Mouse (Mus musculus) left cerebral cortex, adult 6 months (tissue): ENCODE results near the gene H2-DMa. TPM values are rescaled to one million over a fixed set of nuclear protein-coding genes. Genes with fewer than 3 reads are reported as not detected.

Source experiments
- long read RNA-seq, 2 experiments: library from polyadenylated mRNA; unstranded; transcript quantifications; one replicate each; pipeline ENCODE4 v2.0.0; 2019 to 2020
- polyA plus RNA-seq: library from polyadenylated mRNA; unstranded; fragments of <200 nt; fragmentation: Nextera tagmentation; gene quantifications from 2 replicates; pipeline ENCODE4 v1.2.3, GENCODE M21; 2021

The H2-DMa gene
- polyA plus RNA-seq, result 32.1 and 36.6 TPM in 2 replicates
- long read RNA-seq, experiment 1, transcript H2-DMa-205 (5 exons, 1,108 nt), result major isoform, 22 of 45 reads
- long read RNA-seq, experiment 1, partial matches to known transcripts, result 1 of 45 reads
- long read RNA-seq, experiment 1, other reads (novel, unspliced or antisense), result 20 of 45 reads
- long read RNA-seq, experiment 2, transcript H2-DMa-205 (5 exons, 1,108 nt), result major isoform, 23 of 31 reads
- long read RNA-seq, experiment 2, partial matches to known transcripts, result 4 of 31 reads
- long read RNA-seq, experiment 2, other reads (novel, unspliced or antisense), result 2 of 31 reads

DNA sequence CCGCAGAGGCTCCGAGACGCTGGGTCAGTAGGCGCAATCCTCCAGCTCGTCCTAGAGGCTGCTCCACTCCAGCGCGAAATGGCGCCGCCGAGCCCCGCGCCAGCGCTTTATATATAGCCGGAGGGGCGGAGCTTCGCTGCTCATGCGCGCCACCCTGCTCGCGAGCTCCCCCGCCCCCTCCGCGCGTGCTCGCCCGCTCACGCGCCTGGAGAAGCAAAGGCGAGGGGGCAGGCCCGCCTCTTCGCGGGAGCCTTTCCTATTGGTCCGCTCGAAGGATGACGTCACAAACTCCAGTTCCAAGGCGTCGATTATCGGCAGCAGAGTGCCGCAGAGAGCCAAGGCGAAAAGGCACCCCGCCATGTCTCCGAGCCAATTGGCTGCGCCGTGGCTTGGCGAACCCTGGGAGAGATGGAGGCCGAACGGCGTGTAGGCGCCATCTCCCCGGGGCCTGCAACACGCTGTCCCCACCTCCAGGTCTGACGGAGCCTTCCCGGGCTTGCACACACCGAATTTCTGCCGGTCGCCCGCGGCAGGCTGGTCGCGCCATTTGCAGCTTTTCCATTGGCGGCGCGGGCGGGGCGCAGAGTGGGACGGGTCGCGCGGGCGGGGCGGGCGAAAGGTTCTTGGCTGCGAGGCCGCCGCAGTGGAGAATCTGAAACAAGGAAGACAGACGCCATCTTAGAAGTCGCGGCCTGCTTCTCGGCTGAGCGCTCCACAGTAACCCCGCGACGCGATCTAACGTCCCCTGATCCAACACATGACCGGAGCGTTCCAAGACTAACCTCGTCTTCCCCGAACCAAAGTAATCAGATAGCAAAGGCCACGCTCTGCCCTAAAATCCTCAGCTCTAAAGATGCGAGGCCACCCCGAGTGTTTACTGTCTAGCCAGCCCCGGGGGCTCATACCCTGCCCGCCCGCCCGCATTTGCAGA lies at the start of gene H2-DMa:
Gene H2-DMa, plus strand, starts transcription at position 293 of the 931 bp plus-strand sequence.

DNA sequence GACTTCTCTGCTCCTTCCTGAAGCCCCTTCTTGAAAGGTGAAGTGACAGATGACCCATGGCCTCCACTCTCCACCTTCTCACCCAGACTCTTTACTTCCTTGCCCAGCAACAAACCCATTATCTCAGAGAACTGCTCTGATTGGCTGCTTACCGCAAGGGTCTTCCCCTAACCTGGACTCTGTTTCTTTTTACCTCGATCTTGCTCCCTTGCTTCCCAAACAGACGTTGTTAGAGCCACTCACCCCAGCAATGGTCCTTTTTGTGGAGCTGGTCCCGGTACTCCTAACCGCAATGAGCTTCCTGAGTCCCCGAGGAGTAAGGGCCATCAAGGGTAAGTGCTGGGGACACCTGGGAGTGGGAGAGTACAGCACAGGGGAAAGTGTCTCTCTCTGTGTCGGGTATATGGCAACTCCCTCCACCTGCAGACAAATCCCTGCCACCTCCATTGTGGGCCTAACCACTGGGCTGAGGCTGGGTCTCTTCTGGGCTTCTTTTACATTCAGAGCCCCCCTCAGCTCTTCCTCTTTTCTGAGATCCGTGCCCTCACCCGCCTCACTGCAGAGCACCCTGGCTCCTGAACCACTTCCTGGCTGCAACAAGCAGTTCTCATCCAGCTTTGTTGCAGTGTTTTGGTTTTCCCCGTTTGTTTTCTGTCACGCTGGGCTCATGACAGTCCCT lies 27.0 kb upstream of the H2-DMa start, which contains the start of gene H2-Oa:
Gene H2-Oa, plus strand, starts transcription at position 144 of the 679 bp plus-strand sequence.

DNA sequence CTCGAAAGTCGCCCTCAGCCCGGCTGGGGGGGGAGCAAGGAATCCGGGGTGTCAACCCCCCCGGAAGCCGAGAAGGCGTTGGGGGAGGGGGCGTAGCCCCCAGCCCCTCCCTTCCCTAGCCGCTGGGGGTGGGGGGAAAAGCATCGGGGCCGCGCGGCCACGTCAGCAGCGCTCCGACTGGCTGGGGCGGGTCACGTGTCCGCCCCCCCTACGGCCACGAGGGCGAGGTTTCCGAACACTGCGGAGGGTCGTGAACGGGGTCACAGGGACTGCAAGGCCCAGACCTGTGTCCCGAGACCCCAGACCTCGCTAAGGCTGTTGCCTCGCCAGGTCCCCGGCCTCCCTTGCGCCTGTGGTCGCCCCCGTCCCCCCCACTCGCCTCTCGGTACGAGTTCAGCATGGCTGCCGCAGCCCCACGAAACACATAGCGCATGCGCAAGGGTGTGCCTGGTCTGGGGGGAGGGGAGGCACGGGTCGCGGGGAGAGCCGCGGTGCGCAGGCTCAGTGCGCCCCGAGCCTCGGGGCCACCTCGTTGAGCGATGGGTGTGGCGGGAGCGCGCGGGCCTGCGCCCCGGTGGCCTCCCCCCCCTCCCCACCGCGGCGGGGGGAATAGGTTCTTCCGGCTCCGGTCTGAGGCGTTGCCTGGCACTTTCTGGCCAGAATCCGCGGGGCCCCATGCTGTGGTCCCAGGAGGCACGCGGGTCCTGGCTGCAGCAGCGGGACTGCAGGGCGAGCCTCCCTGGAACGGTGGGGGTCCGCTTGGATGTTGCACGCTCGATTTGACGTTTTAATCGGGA lies 3.0 kb downstream of the H2-DMa start, which contains the start of gene Brd2:
Gene Brd2, minus strand, starts transcription at position 447 of the 797 bp plus-strand sequence.

DNA sequence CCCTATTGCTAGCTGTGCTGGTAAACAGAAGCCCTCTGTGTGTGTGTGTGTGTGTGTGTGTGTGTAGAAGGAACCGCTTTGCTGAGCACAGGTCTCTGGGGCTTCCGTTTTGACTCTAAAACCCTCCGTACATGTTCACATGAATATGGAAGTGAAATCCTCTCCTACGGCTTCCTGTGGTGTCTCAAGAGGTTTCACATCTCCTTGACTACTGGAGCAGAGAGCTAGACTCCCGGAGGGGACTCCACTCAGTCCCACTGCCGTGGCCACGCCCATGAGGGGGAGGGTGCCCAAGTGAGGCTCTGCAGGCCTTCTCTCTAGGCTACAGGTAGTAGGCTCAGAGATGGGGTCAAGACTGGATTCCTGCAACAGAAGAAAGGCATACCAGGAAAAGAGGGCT lies 23.7 kb downstream of the H2-DMa start, which contains the start of gene H2-DMb2:
Gene H2-DMb2, plus strand, starts transcription at position 275 of the 400 bp plus-strand sequence.

DNA sequence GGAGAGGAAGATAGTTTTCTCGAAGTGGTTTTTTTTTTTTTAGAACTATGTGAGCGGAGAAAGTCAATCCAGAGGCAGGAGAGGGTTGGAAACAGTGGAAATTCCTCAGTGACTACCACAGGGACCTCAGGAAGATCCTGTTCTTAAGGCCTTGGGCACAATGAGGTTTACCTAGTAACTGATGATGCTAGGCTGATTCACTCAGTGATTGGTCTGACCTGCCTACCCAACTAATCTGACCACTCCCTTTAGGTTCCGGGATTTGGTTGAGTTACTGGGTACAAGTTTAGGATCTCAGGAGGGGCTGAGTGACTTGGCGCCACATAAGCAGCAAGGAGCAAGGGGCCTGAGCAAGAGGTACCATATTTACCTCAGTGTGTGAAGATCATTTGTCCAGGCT lies 33.6 kb downstream of the H2-DMa start, which contains the start of gene H2-DMb1:
Gene H2-DMb1, plus strand, starts transcription at position 150 of the 400 bp plus-strand sequence.

DNA sequence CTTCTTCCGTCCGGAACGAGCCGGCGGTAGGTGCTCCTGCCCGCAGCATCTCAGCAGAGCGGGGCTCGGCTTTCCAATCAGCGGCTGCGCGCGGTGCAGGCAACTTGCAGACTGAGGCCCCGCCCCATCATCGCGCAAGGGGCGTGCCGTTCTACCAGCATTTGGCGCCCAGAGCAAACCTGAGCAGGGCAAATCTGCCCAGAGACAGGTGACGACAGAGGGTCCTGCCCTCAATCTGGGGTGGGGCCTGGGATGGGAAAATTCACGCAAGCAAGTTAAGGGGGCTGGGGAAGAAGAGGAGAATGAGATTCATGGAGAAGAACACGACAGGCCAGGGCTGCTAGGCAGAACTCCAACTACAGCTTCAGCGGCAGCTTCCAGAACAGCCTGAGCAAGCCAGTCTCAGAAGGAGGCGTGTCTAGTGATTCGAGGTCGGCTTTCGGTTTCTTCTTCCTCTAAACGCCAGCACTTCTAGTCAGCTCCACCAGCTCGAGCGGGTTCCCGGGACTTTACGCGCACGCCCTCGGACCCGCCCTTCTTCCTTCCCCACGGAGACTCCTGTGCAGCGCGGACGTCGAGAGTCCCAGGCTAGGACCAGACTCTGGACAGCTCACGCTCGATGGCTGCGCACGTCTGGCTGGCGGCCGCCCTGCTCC lies 68.0 kb downstream of the H2-DMa start, which contains the start of the genes Tap1 and Psmb9:
Gene Tap1, plus strand, starts transcription at position 293 of the 656 bp plus-strand sequence.
Gene Psmb9, minus strand, starts transcription at position 504 of the 656 bp plus-strand sequence.

Other genes with a start within 250 kb of the H2-DMa start
- gene Gm7029, start 245.7 kb upstream of the H2-DMa start, polyA plus RNA-seq, result not detected in 2 replicates
- 0.23 and 0.25 TPM in 2 replicates for gene Kifc1, start 228.9 kb upstream of the H2-DMa start, polyA plus RNA-seq
- 1.5 and 2.0 TPM in 2 replicates for gene Platr17, start 214.4 kb upstream of the H2-DMa start, polyA plus RNA-seq
- 17.9 and 19.4 TPM in 2 replicates for gene Daxx, start 210.1 kb upstream of the H2-DMa start, polyA plus RNA-seq
- 27.8 and 29.4 TPM in 2 replicates for gene Tapbp, start 203.6 kb upstream of the H2-DMa start, polyA plus RNA-seq
- 4.8 and 8.5 TPM in 2 replicates for gene Zbtb22, start 203.6 kb upstream of the H2-DMa start, polyA plus RNA-seq
- gene Rgl2, start 190.0 kb upstream of the H2-DMa start, polyA plus RNA-seq, result 7.1 and 7.2 TPM in 2 replicates
- 117 and 123 TPM in 2 replicates for gene Pfdn6, start 179.2 kb upstream of the H2-DMa start, polyA plus RNA-seq
- 4.5 and 4.8 TPM in 2 replicates for gene Wdr46, start 178.9 kb upstream of the H2-DMa start, polyA plus RNA-seq
- 4.3 and 5.6 TPM in 2 replicates for gene B3galt4, start 168.1 kb upstream of the H2-DMa start, polyA plus RNA-seq
- 41.5 and 54.7 TPM in 2 replicates for gene Vps52, start 163.7 kb upstream of the H2-DMa start, polyA plus RNA-seq
- 906 and 922 TPM in 2 replicates for gene Rps18, start 163.5 kb upstream of the H2-DMa start, polyA plus RNA-seq
- 29.6 and 37.7 TPM in 2 replicates for gene H2-K1, start 119.2 kb upstream of the H2-DMa start, polyA plus RNA-seq
- gene Ring1, start 94.9 kb upstream of the H2-DMa start, polyA plus RNA-seq, result 3.4 and 12.5 TPM in 2 replicates
- 25.9 and 48.5 TPM in 2 replicates for gene H2-Ke6, start 91.5 kb upstream of the H2-DMa start, polyA plus RNA-seq
- 66.0 and 69.8 TPM in 2 replicates for gene Slc39a7, start 87.9 kb upstream of the H2-DMa start, polyA plus RNA-seq
- gene Rxrb, start 87.7 kb upstream of the H2-DMa start, polyA plus RNA-seq, result 12.9 and 32.8 TPM in 2 replicates
- gene Col11a2, start 80.1 kb upstream of the H2-DMa start, polyA plus RNA-seq, result 0.48 and 0.55 TPM in 2 replicates
- gene H2-Oa, start 27.2 kb upstream of the H2-DMa start, polyA plus RNA-seq, result 1.2 and 1.6 TPM in 2 replicates
- 42.2 and 74.5 TPM in 2 replicates for gene Brd2, start 3.1 kb downstream of the H2-DMa start, polyA plus RNA-seq
- gene H2-DMb2, start 23.8 kb downstream of the H2-DMa start, polyA plus RNA-seq, result 0.44 and 0.55 TPM in 2 replicates
- gene H2-DMb1, start 33.5 kb downstream of the H2-DMa start, polyA plus RNA-seq, result 4.0 and 4.2 TPM in 2 replicates
- gene Tap1, start 68.0 kb downstream of the H2-DMa start, polyA plus RNA-seq, result 2.2 and 2.8 TPM in 2 replicates
- 8.1 and 8.5 TPM in 2 replicates for gene Psmb9, start 68.2 kb downstream of the H2-DMa start, polyA plus RNA-seq
- gene Psmb8, start 78.2 kb downstream of the H2-DMa start, polyA plus RNA-seq, result 21.0 and 24.6 TPM in 2 replicates
- gene Tap2, start 84.0 kb downstream of the H2-DMa start, polyA plus RNA-seq, result 5.6 and 6.8 TPM in 2 replicates
- gene H2-Ob, start 119.4 kb downstream of the H2-DMa start, polyA plus RNA-seq, result 0.55 and 1.3 TPM in 2 replicates
- 7.2 and 13.6 TPM in 2 replicates for gene H2-Ab1, start 138.1 kb downstream of the H2-DMa start, polyA plus RNA-seq
- 3.1 and 6.3 TPM in 2 replicates for gene H2-Aa, start 168.3 kb downstream of the H2-DMa start, polyA plus RNA-seq
- 4.5 and 6.5 TPM in 2 replicates for gene H2-Eb1, start 186.3 kb downstream of the H2-DMa start, polyA plus RNA-seq
- not detected in 2 replicates for gene H2-Eb2, start 206.1 kb downstream of the H2-DMa start, polyA plus RNA-seq
- gene Btnl2, start 235.3 kb downstream of the H2-DMa start, polyA plus RNA-seq, result not detected in 2 replicates